Mouse (Mus musculus) yolk sac, embryonic 10.5 days (tissue): ENCODE results near the gene Cd209d.
"Not testable (repeated sequence)": the region's sequence is repeated elsewhere in the genome, so short reads cannot be mapped to it uniquely, and the experiment has no call there.

Source experiments
- DNase-seq: peaks from one replicate; pipeline ENCODE4 v3.0.0-alpha.2; 2017; ENCODE audit warnings: low spot score

The Cd209d gene

GRCm38 (mm10) chr8:3878455-3878854 lies at the start of gene Cd209d:
Cd209d (minus strand) TSS chr8:3878555.
- DNase-seq: no peak

GRCm38 (mm10) chr8:3926744-3927143 lies 48.4 kb upstream of the Cd209d start, which contains the start of gene Cd209b:
Cd209b (minus strand) TSS chr8:3926844.
- DNase-seq: no peak

GRCm38 (mm10) chr8:3876121-3876520 lies 2.2 kb downstream of the Cd209d start:
- DNase-seq: no peak

- not testable (repeated sequence) for DNase-seq
These were observed 15.6 kb downstream of the Cd209d start for GRCm38 (mm10) chr8:3862736-3863135.

DNA sequence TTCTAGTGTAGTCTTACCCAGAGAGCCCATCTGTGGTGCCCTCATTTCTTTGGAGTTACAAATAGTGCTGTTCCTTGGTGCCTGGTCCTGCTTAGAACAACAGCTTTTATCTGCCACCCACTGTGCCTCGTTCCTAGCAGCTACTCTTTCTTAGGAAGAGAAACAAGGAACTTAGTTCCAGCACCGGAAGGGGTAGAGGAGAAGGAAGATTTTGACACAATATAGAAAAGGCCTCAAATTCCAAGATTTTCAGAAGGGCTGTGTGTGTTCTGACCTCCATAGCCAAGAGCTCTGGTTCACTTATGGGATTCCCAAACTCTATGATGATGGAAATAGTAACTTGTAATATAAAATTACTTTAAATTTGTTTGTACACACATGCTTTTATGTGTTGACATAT lies 24.1 kb downstream of the Cd209d start, which contains the start of gene Cd209e:
Gene Cd209e (minus strand): TSS at position 101 of the 400 bp plus-strand sequence.
- DNase-seq: no peak
